Mouse (Mus musculus): Measurements from ENCODE around the gene Arhgef16.

DNA sequence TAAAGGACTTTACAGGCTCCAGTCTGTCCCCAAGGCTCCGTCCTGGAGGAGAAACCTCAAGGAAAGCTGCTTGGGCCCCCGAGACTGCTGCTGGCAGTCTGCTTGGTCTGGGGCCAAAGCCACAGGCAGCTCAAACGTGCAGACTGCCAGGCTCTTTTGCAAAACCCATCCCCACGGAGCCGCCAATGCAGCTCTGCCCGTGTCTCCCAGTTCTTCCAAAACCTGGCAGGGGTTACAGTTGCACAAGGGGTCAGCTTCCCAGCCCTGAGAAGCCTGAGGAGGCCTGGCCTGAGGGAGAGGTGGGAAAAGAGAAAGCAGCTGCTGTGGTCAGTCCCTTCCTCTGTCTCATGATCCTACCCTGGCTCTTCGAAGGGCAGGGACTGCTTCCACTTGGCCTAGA, 56.1 kb downstream of the Arhgef16 start:
- TF ChIP-seq CTCF (IDR thresholded peaks at IDR 0.05; ENCODE audit: extremely low read depth, insufficient read depth, low read length) (no peak), POLR2A (IDR thresholded peaks at IDR 0.05; ENCODE audit: extremely low read depth, insufficient read depth, low read length) (no peak)

All from cortical plate, adult 2 months (tissue).